Mouse (Mus musculus) myocyte (in vitro differentiated cells): ENCODE data around the gene Tnn.

Experiments
- E2F4 ChIP-seq: IDR thresholded peaks from one replicate; pipeline ENCODE4 v1.6.1; 2011; ENCODE audit warnings: mild to moderate bottlenecking, control low read depth, moderate library complexity; ENCODE audit not compliant: insufficient read depth
- MAX ChIP-seq: IDR thresholded peaks from one replicate; pipeline ENCODE4 v1.6.1; 2011; ENCODE audit warnings: low read depth, mild to moderate bottlenecking, control low read depth
- MYOG ChIP-seq, 3 experiments: IDR thresholded peaks; one replicate each; pipeline ENCODE4 v1.6.1; 2011; ENCODE audit warnings: control low read depth in 2 of 3, low read depth in 2 of 3, mild to moderate bottlenecking in 2 of 3; ENCODE audit not compliant: insufficient read length in 2 of 3, control insufficient read depth in 1 of 3, insufficient read depth in 1 of 3
- POLR2A ChIP-seq: IDR thresholded peaks from one replicate; pipeline ENCODE4 v1.6.1; 2011; ENCODE audit warnings: low read depth, mild to moderate bottlenecking, control low read depth, moderate library complexity; ENCODE audit not compliant: insufficient read length
- POLR2AphosphoS2 ChIP-seq: IDR thresholded peaks from one replicate; pipeline ENCODE4 v1.6.1; 2011; ENCODE audit warnings: low read depth, control low read depth; ENCODE audit not compliant: insufficient read length
- SRF ChIP-seq: IDR thresholded peaks from one replicate; pipeline ENCODE4 v1.6.1; 2011; ENCODE audit warnings: low read depth; ENCODE audit not compliant: control insufficient read depth, insufficient read length
- USF1 ChIP-seq: IDR thresholded peaks from one replicate; pipeline ENCODE4 v1.6.1; 2011; ENCODE audit warnings: low read depth, mild to moderate bottlenecking, control low read depth, moderate library complexity

GRCm38 (mm10) chr1:160049131-160049880, 104.1 kb downstream of the Tnn start:
- TF ChIP-seq POLR2A = no peak
- no peak for TF ChIP-seq POLR2AphosphoS2
- TF ChIP-seq MAX = no peak
- TF ChIP-seq USF1 = no peak
- TF ChIP-seq SRF = no peak
- no peak for TF ChIP-seq E2F4
- no peak for TF ChIP-seq MYOG (IDR thresholded peaks at IDR 0.05; ENCODE audit: control insufficient read depth in 1 of 3, insufficient read depth in 1 of 3, insufficient read length in 2 of 3, low read depth in 2 of 3)
